Mouse (Mus musculus): ENCODE data around the gene Ccz1. TPM values are rescaled to one million over a fixed set of nuclear protein-coding genes. Genes with fewer than 3 reads are reported as not detected.

The Ccz1 gene
- polyA plus RNA-seq, 1 experiment from 2014 or later: 96.2 TPM

DNA sequence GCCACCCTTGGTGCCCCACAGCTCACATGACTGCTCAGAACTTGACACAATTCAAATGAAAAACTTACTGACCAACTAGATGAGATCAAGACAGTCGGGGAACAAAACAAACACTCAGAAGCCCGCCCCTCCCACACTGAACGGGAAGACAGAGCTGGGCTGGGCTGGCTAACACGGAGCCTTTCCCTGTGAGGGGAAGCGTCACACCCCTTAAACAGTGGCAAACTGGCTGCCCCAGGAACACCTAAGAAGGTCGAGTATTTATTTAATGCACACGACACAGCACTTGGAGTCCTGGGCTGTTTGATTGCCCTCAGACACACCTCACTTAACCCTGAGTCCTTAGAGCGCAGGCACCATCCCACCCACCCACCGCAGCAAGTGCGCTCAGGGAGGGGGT lies 22.0 kb downstream of the Ccz1 start:
- WGBS: 85% methylated on average over 10 of the region's 10 CpGs
- Histone ChIP-seq H3K36me3 (peaks cover 99% of the 10 kb centered on the region), H3K4me1 (no peaks in the 10 kb centered on the region), H3K27ac (no peak overlapping the region), H3K9me3 (no peaks in the 10 kb centered on the region), H3K4me2 (replicated peaks) (no peak overlapping the region), H3K4me3 (no peak overlapping the region), H3K27me3 (no peaks in the 10 kb centered on the region), H3K9ac (no peak overlapping the region)
- ATAC-seq (ENCODE audit: insufficient number of reproducible peaks, insufficient read depth, low FRiP score, low TSS enrichment): no peak

DNA sequence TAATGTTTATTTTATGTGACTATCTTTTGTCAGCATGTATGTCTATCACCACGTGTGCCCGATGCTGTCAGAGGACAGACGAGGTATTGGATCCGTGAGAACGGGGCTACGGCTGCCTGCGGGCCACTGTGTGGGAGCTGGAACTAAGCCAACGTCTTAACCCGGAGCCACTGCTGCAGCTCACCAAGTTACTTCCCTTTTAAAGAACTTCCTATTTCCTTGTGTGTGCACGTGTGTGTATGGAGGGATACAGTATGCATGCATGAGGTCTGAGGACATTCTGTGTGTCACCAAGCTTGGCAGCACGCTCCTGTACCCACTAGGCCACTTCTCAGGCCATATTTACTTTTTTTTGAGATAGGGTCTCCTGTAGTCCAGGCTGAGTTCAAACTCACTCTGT lies 24.6 kb downstream of the Ccz1 start:
- H3K4me1 ChIP-seq: no peaks in the 10 kb centered on the region
- H3K27ac ChIP-seq: no peak overlapping the region
- no peak overlapping the region for H3K4me3 ChIP-seq
- no peak overlapping the region for H3K9ac ChIP-seq
- WGBS: 93% methylated on average over 11 of the region's 11 CpGs
- ATAC-seq (ENCODE audit: insufficient number of reproducible peaks, insufficient read depth, low FRiP score, low TSS enrichment): no peak
- no peaks in the 10 kb centered on the region for H3K27me3 ChIP-seq
- no peaks in the 10 kb centered on the region for H3K9me3 ChIP-seq
- H3K4me2 ChIP-seq (replicated peaks): no peak overlapping the region
- H3K36me3 ChIP-seq: peaks cover 97% of the 10 kb centered on the region

DNA sequence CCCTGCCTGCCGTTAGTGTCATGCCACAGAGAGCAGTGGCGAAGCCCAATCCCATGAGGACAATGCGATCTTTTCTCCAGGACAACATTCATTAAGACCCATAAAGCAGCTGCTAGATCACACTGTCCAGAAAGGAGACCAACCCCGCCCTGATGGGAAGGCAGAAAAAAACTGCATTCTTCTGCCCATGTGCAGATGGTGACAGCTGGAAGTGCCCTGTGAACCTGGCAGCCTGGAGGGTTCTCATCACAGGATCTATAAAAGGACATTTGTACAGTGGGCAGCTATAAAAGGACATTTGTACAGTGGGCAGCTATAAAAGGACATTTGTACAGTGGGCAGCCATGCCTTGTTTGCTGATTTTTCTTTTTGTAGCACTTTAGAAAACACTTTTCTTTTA lies 25.6 kb downstream of the Ccz1 start:
- Histone ChIP-seq H3K9me3 (no peaks in the 10 kb centered on the region), H3K4me1 (no peaks in the 10 kb centered on the region), H3K27me3 (no peaks in the 10 kb centered on the region), H3K4me2 (replicated peaks) (no peak overlapping the region), H3K27ac (no peak overlapping the region), H3K4me3 (no peak overlapping the region), H3K36me3 (peaks cover 95% of the 10 kb centered on the region), H3K9ac (no peak overlapping the region)
- ATAC-seq (ENCODE audit: insufficient number of reproducible peaks, insufficient read depth, low FRiP score, low TSS enrichment): no peak
- WGBS: 88% methylated on average over 4 of the region's 4 CpGs

DNA sequence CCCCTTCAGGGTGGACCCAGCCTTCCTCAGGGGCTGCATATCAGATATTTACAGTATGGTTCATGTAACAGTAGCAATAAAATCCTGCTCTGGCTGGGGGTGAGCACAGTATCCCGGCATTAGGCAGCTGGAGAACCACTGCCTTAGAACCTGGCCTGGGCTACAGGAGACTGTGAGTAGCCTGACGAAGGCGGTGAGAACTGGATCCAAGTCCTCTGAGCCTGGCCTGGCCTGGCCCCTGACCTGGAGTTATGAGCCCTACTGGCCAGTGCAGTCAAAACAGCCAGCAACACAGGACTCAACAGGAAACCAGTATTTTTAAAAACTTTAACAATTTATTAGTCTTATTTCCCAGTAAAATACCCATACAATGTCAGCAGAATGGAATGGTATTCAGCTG lies 27.1 kb downstream of the Ccz1 start:
- peaks cover 85% of the 10 kb centered on the region for H3K36me3 ChIP-seq
- ATAC-seq (ENCODE audit: insufficient number of reproducible peaks, insufficient read depth, low FRiP score, low TSS enrichment): no peak

DNA sequence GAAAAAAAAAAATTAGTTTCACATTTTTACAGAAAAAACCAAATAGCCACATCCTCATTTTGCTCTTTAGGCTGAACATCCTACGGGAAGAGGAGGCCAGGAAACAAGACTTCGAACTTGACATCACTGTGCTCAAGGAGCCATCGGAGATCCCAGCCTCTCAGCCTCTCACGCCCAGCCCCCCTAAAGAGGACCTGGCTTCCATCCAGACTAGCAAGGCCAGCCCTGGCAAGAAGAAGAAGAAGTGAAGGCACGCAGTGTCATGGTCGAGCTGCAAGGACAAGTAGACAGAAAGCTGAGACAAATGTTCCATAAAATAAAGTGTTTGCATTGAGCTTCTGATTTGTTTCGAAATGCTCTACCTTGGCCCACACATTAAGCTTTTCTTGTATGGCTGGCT lies 29.3 kb downstream of the Ccz1 start:
- Histone ChIP-seq H3K36me3 (peaks cover 63% of the 10 kb centered on the region), H3K27me3 (no peaks in the 10 kb centered on the region), H3K27ac (no peak overlapping the region), H3K9ac (no peak overlapping the region), H3K4me3 (no peak overlapping the region), H3K4me2 (replicated peaks) (no peak overlapping the region), H3K4me1 (no peaks in the 10 kb centered on the region; the same call in 1 of the 2 replicates), H3K9me3 (no peaks in the 10 kb centered on the region)
- no peak for ATAC-seq (ENCODE audit: insufficient number of reproducible peaks, insufficient read depth, low FRiP score, low TSS enrichment)
- 90% methylated on average over 7 of the region's 7 CpGs for WGBS

More for the DNA sequence above, 27.1 kb downstream of the Ccz1 start:
- WGBS: 94% methylated on average over 3 of the region's 3 CpGs
- Histone ChIP-seq H3K4me2 (replicated peaks) (no peak overlapping the region), H3K9me3 (no peaks in the 10 kb centered on the region), H3K27me3 (no peaks in the 10 kb centered on the region), H3K27ac (no peak overlapping the region), H3K4me1 (no peaks in the 10 kb centered on the region), H3K4me3 (no peak overlapping the region), H3K9ac (no peak overlapping the region)

DNA sequence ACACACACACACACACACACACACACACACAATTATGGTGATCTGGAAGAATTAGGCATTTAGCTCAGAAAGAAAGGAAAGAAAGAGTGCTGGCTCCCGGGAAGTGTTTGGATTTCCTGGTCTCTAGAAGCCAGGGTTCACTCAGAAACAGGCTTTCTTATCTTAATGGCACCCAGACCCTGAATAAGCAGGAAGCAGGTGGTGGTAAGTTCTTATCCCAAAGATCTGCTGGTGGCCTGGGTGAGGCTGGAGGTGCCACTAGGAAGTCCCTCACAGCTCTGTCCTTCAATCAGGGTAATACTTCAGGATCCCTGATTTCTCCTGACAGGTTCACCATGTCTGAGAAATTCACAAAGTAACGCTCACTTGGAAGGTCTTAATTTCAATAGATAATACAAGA lies 32.3 kb downstream of the Ccz1 start:
- WGBS: 77% methylated on average over 2 of the region's 2 CpGs
- Histone ChIP-seq H3K27me3 (no peaks in the 10 kb centered on the region), H3K9ac (no peak overlapping the region), H3K36me3 (peaks cover 33% of the 10 kb centered on the region), H3K4me2 (replicated peaks) (no peak overlapping the region), H3K27ac (no peak overlapping the region), H3K4me1 (no peaks in the 10 kb centered on the region; the same call in 1 of the 2 replicates), H3K9me3 (no peaks in the 10 kb centered on the region), H3K4me3 (no peak overlapping the region)
- ATAC-seq (ENCODE audit: insufficient number of reproducible peaks, insufficient read depth, low FRiP score, low TSS enrichment): no peak

DNA sequence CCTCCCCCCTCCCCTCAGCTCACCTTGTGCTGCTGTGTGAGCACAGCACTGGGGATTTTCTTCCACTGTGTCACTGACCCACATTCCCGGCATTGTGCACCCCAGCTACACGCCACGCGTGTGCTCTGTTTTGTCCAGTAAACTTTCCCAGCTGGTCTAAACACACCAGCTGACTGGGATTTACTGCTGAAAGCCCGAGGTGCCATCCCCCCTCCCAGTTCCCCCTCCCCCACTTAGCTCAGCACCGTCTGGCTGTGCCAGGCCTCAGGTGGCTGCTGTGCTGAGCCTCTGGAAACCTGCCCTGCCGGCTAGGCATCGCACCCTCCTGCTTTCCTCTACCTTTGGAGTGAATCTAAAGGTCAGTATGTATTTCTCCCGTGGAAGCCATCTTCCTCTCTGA lies 33.8 kb downstream of the Ccz1 start:
- no peak overlapping the region for H3K9ac ChIP-seq

DNA sequence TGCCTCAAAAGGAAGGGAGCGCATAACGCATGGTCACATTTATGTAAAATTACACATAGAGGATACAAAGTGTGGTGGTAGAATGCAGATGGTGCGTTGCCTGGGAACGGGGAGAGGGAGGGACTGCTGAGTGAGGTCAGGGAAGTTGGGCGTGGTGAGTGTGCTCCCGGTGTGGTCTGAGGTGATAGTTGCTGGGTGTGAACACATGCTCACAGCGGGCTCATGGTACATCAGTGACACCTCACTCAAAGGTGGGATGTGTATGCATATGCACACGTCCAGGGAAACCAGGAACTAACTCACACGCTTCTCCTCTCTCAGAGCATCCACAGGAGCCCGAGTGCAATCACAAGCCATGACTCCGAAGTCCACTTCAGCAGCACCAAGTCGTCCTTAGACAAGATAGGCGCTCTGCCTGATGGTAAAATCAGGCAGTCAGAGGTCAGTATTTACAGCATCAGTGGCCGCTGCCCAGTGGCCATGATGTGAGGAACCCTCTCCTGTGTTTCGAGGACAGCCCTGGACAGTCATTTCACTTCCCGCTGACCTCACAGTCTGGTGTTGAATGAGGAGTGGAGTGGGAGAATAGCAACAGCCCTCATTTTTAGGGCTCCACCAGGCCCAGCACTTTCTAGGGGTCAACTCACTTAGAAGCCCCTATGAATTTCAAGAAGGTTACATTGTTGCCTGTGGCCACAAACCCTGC lies 37.8 kb downstream of the Ccz1 start:
- 81% methylated on average over 16 of the region's 16 CpGs for WGBS
- no peak for ATAC-seq (ENCODE audit: insufficient number of reproducible peaks, insufficient read depth, low FRiP score, low TSS enrichment)

More for the DNA sequence above, 33.8 kb downstream of the Ccz1 start:
- Histone ChIP-seq H3K4me2 (replicated peaks) (peak overlapping the region; percentile 15; the same call in 1 of the 2 replicates), H3K4me1 (no peaks in the 10 kb centered on the region; the same call in 1 of the 2 replicates), H3K27ac (no peak overlapping the region; the same call in 1 of the 2 replicates), H3K27me3 (no peaks in the 10 kb centered on the region), H3K9me3 (no peaks in the 10 kb centered on the region), H3K4me3 (no peak overlapping the region), H3K36me3 (peaks cover 18% of the 10 kb centered on the region)
- ATAC-seq (ENCODE audit: insufficient number of reproducible peaks, insufficient read depth, low FRiP score, low TSS enrichment): no peak
- 27% methylated on average over 9 of the region's 9 CpGs for WGBS

DNA sequence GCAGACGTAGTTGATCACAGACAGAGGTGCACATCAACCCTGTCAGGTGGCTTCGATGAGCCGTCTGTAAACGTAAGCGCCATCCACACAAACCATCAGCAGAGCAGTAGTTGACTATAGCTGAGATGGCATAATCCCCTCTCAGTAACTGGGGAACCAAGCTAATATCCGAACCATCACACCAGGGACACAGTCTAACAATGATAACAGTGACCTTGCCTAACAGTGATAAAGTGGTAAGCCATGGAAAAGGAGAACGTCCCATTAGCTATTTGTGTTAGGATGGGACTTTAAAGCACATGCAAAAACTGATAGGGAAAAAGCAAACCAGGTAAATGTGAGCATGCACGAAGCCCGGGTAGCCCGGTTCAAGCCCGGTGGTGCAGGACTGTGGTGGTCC lies 38.4 kb downstream of the Ccz1 start:
- no peak for ATAC-seq (ENCODE audit: insufficient number of reproducible peaks, insufficient read depth, low FRiP score, low TSS enrichment)
- Histone ChIP-seq H3K9me3 (no peaks in the 10 kb centered on the region), H3K9ac (no peak overlapping the region), H3K4me2 (replicated peaks) (no peak overlapping the region), H3K4me1 (no peaks in the 10 kb centered on the region; the same call in 1 of the 2 replicates), H3K4me3 (no peak overlapping the region), H3K36me3 (no peaks in the 10 kb centered on the region), H3K27ac (no peak overlapping the region), H3K27me3 (no peaks in the 10 kb centered on the region)
- 90% methylated on average over 11 of the region's 11 CpGs for WGBS

More for the DNA sequence above, 37.8 kb downstream of the Ccz1 start:
- H3K36me3 ChIP-seq: no peaks in the 10 kb centered on the region
- no peaks in the 10 kb centered on the region for H3K9me3 ChIP-seq
- H3K9ac ChIP-seq: no peak overlapping the region
- H3K27me3 ChIP-seq: no peaks in the 10 kb centered on the region
- no peaks in the 10 kb centered on the region; the same call in 1 of the 2 replicates for H3K4me1 ChIP-seq
- H3K27ac ChIP-seq: no peak overlapping the region
- no peak overlapping the region for H3K4me2 ChIP-seq (replicated peaks)
- H3K4me3 ChIP-seq: no peak overlapping the region

DNA sequence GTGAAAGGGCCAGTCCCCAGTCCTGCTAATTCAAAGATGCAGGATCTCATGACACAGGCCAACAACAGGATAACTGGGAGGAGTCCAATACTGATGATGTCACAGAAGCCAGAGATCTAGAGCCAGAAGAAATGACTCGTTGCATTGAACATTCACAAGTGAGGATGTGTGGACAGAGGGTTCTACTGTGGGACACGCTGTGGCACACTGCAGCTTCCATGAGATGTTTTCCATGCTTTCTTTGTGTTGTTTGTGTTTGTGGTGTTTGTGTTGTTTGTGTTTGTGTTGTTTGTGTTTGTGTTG lies 39.1 kb downstream of the Ccz1 start:
- Histone ChIP-seq H3K27me3 (no peaks in the 10 kb centered on the region), H3K36me3 (no peaks in the 10 kb centered on the region), H3K4me2 (replicated peaks) (no peak overlapping the region), H3K9ac (no peak overlapping the region), H3K4me1 (no peaks in the 10 kb centered on the region), H3K27ac (no peak overlapping the region), H3K9me3 (no peaks in the 10 kb centered on the region), H3K4me3 (no peak overlapping the region)
- ATAC-seq (ENCODE audit: insufficient number of reproducible peaks, insufficient read depth, low FRiP score, low TSS enrichment): no peak
- WGBS: 66% methylated on average over 2 of the region's 2 CpGs

DNA sequence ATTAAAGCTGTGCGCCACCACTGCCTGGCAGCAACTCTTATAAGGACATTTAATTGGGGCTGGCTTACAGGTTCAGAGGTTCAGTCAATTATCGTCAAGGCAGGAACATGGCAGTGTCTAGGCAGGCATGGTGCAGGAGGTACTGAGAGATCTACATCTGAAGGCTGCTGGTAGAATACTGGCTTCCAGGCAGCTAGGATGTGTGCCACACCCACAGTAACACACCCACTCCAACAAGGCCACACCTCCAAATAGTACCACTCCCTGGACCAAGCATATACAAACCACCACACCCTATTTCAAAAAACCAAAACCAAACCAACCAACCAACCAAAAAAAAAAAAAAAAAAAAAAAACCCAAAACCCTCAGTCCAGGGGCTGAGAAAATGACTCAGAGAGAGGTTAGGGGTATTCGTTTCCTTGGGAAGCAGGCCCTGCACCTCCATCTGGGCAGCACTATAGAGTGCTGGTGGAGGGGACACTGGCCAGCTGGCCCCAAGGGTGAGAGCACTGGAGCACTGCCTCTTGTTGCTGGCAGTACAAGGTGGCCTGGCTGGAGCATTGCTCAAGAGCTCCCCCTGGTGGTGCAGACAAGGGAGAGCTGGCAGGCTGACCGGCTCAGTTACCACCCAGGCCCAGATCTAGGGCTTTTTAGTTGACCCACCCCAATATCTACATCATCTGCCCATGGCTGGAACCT lies 39.6 kb downstream of the Ccz1 start:
- Histone ChIP-seq H3K9ac (no peak overlapping the region), H3K9me3 (no peaks in the 10 kb centered on the region), H3K27me3 (no peaks in the 10 kb centered on the region), H3K27ac (no peak overlapping the region), H3K4me2 (replicated peaks) (no peak overlapping the region), H3K36me3 (no peaks in the 10 kb centered on the region), H3K4me1 (no peaks in the 10 kb centered on the region), H3K4me3 (no peak overlapping the region)
- no peak; the same call in 1 of the 2 replicates for ATAC-seq (ENCODE audit: insufficient number of reproducible peaks, insufficient read depth, low FRiP score, low TSS enrichment)
- WGBS: 52% methylated on average over 4 of the region's 4 CpGs

DNA sequence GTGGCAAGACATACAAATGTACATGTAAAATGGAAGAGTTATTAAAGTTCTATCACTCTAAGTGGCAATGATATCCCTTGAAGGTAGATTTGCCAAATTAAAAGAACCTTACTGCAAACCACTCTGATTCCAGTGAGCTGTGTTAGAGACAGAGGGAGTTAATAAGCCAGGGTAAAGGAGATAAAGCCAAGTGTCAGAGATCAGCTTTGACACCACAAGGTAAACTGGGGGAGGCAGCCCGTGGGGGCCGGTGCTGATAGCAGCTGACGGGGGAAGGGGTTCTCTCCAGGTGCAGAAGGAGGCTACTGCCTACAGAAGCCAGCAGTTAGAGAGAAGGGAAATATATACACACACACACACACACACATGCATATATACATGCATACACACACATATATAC lies 42.0 kb downstream of the Ccz1 start:
- 79% methylated on average over 3 of the region's 3 CpGs for WGBS
- no peak overlapping the region for H3K4me2 ChIP-seq (replicated peaks)
- no peaks in the 10 kb centered on the region for H3K9me3 ChIP-seq
- no peaks in the 10 kb centered on the region for H3K36me3 ChIP-seq
- no peak overlapping the region for H3K9ac ChIP-seq
- no peaks in the 10 kb centered on the region for H3K27me3 ChIP-seq
- no peak for ATAC-seq (ENCODE audit: insufficient number of reproducible peaks, insufficient read depth, low FRiP score, low TSS enrichment)
- no peaks in the 10 kb centered on the region for H3K4me1 ChIP-seq
- no peak overlapping the region for H3K27ac ChIP-seq
- no peak overlapping the region for H3K4me3 ChIP-seq
